Mouse (Mus musculus): ENCODE data around the gene 9330182O14Rik.

DNA sequence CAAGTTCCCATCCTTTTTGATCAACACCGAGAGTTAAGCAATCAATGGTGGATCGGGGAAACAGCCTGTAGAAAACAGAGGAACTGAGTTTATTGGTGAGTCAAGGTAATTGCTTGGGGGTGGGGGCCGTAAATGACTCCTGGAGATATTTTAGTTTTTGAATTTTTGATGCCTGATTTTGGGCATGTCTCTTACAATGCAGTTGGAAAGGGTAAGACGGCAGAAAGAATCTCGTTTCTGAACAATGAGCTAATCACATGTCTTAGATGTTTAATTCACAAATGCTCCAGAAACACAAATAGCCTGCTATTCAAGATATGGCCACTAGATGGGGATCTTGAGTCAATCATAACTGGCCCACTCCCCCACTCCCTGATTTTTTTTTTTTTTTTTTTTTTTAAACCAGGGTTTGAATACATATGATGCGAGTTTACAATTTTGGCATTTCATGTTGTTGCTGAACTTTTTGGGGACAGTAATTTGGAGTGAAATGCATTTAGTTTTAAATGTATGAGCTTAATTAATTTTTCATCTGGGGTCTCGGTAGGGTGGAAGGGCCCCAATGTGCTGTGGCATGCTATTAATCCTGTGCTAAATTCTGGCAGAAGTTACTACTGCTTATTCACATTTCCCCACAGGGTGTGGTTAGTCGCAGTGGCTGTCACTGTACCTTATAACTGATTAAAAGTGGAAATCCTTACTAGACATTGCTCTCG lies 32.6 kb downstream of the 9330182O14Rik start:
- TF ChIP-seq CTCF (IDR thresholded peaks at IDR 0.05; ENCODE audit: borderline replicate concordance, control insufficient read depth, extremely low read depth, insufficient read depth, low read length, poor library complexity) (no peak), POLR2A (IDR thresholded peaks at IDR 0.05; ENCODE audit: control insufficient read depth, extremely low read depth, insufficient read depth, low read length, poor library complexity) (no peak)
